Mouse (Mus musculus) C2C12 (cell line): ENCODE data around the gene Socs3.
A peak's percentile ranks its signal among the peaks of the same experiment; 100 is the strongest.

Experiments used
- CEBPB ChIP-seq: IDR thresholded peaks from one replicate; pipeline ENCODE4 v1.6.1; 2011; ENCODE audit warnings: low read depth, mild to moderate bottlenecking, control low read depth, moderate library complexity
- CTCF ChIP-seq: IDR thresholded peaks from one replicate; pipeline ENCODE4 v1.5.1; 2011; ENCODE audit not compliant: control insufficient read depth, insufficient read depth, insufficient read length
- MAX ChIP-seq: IDR thresholded peaks from one replicate; pipeline ENCODE4 v1.6.1; 2011; ENCODE audit warnings: mild to moderate bottlenecking, control low read depth
- MYOD1 ChIP-seq: IDR thresholded peaks from one replicate; pipeline ENCODE4 v1.6.1; 2011; ENCODE audit warnings: low read depth; ENCODE audit not compliant: control insufficient read depth, insufficient read length
- MYOG ChIP-seq: IDR thresholded peaks from one replicate; pipeline ENCODE4 v1.6.1; 2011; ENCODE audit not compliant: control insufficient read depth, insufficient read length; ENCODE audit errors: extremely low read depth
- USF1 ChIP-seq: IDR thresholded peaks from one replicate; pipeline ENCODE4 v1.6.1; 2011; ENCODE audit warnings: low read depth, mild to moderate bottlenecking, control low read depth, moderate library complexity

DNA sequence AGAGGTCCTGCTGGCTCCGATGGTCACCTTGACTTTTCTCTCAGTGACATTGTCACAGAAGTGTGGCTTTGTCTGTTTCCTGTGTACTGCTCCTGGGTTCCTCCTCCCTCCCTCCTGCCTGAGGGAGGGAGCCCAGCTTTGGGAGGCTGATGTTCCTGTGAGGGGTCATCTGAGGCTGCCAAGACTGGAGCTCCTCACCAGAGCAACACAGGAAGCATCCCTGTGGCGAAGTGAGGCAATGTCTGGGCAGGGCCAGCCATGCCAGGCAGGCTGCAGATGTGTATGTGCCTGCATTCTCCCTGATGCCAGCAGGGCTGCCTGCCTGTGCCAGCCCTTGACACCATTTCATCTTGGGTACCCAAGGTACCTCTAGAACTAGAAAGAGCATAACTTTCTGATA, 15.8 kb downstream of the Socs3 start:
- no peak for TF ChIP-seq CTCF
- no peak for TF ChIP-seq MYOG
- peak; percentile 75 for TF ChIP-seq CEBPB
- TF ChIP-seq MYOD1, result no peak
- no peak for TF ChIP-seq MAX
- no peak for TF ChIP-seq USF1
